Mouse (Mus musculus): ENCODE data around the gene Pdxk. TPM values are rescaled to one million over a fixed set of nuclear protein-coding genes. Genes with fewer than 3 reads are reported as not detected.

The Pdxk gene
- polyA plus RNA-seq, 1 experiment from 2014 or later: 13.0 TPM

DNA sequence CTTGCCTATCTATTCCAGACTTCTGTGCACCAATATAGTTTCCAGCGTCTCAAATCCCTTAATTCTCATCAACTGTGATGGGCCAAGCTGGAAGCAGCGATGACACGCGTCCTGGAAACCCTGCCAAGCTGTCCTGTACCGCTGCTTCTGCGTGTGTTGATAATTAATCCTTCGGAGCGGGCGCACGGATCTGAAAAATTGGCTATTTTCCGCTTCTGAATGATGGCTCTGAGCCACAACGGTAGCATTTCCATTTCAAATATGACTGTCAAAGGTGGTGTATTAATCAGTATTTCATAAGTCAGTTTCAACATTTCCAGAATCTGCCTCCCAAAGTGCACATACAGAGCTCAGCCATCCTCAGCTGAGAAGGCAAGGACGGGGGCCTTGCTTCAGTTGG, 8.1 kb downstream of the Pdxk start:
- Histone ChIP-seq H3K27ac (no peak overlapping the region), H3K36me3 (replicated peaks) (no peaks in the 10 kb centered on the region), H3K4me1 (peaks cover 44% of the 10 kb centered on the region), H3K27me3 (ENCODE audit: poor library complexity, severe bottlenecking) (no peaks in the 10 kb centered on the region), H3K9me3 (no peaks in the 10 kb centered on the region), H3K4me3 (no peak overlapping the region)
- DNase-seq (ENCODE audit: extremely low spot score, low spot score): no peak
- WGBS: 94% methylated on average over 13 of the region's 13 CpGs

DNA sequence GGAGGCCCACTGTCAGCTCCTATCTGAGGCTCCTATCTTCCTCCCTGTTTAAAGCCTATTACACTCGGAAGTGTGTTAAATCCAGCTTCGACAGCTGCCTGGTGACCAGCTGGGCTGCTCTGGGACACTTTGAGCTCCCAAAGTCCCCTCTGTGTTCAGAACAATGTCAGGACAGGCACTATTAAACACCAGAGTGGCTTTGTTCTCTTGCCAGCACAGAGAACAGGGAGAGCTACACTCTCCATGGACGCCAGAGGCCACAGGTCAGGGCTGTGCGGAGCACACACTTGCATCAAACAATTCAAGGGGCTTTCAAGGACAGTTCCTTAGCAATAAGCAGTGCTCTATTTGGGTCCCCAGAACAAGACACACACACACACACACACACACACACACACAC, 12.1 kb downstream of the Pdxk start:
- no peaks in the 10 kb centered on the region for H3K27me3 ChIP-seq (ENCODE audit: poor library complexity, severe bottlenecking)
- DNase-seq (ENCODE audit: extremely low spot score, low spot score): no peak
- H3K4me1 ChIP-seq: peaks cover 26% of the 10 kb centered on the region
- H3K9me3 ChIP-seq: no peaks in the 10 kb centered on the region
- no peak overlapping the region for H3K4me3 ChIP-seq
- peak overlapping the region; percentile 54; the same call in 1 of the 2 replicates for H3K27ac ChIP-seq
- 68% methylated on average over 4 of the region's 4 CpGs for WGBS
- peaks cover 31% of the 10 kb centered on the region for H3K36me3 ChIP-seq (replicated peaks)

- H3K4me1 ChIP-seq: peaks cover 23% of the 10 kb centered on the region
- 95% methylated on average over 5 of the region's 5 CpGs for WGBS
- no peaks in the 10 kb centered on the region for H3K27me3 ChIP-seq (ENCODE audit: poor library complexity, severe bottlenecking)
- no peak for DNase-seq (ENCODE audit: extremely low spot score, low spot score)
- H3K36me3 ChIP-seq (replicated peaks): peaks cover 47% of the 10 kb centered on the region
- H3K27ac ChIP-seq: no peak overlapping the region
- H3K4me3 ChIP-seq: no peak overlapping the region
- H3K9me3 ChIP-seq: no peaks in the 10 kb centered on the region
These were observed 14.0 kb downstream of the Pdxk start for GRCm38 (mm10) chr10:78450761-78451160.

DNA sequence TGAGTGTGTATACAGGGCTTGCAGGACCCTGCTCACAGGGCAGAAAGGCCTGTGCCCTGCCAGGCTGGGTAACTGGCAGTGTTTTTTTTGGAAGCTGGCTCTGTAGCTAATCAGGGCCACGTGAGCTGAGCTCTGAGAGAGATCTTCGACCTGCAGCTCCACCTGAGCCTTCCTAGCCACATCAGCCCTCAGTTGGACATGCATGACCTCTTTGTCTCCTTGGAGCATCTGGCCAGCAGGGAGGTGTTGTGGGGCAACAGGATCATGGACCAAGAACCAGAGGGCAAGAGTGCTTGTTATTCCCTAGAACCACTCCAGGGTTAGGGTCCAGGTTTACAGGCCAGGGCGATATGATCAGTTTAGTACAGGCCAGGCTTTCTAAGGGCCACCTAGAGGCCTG, 17.4 kb downstream of the Pdxk start:
- DNase-seq (ENCODE audit: extremely low spot score, low spot score): no peak
- H3K36me3 ChIP-seq (replicated peaks): peaks cover 72% of the 10 kb centered on the region
- no peaks in the 10 kb centered on the region for H3K9me3 ChIP-seq
- no peaks in the 10 kb centered on the region for H3K27me3 ChIP-seq (ENCODE audit: poor library complexity, severe bottlenecking)
- H3K4me1 ChIP-seq: peaks cover 4% of the 10 kb centered on the region
- no peak overlapping the region for H3K4me3 ChIP-seq
- 76% methylated on average over 3 of the region's 3 CpGs for WGBS
- no peak overlapping the region for H3K27ac ChIP-seq

DNA sequence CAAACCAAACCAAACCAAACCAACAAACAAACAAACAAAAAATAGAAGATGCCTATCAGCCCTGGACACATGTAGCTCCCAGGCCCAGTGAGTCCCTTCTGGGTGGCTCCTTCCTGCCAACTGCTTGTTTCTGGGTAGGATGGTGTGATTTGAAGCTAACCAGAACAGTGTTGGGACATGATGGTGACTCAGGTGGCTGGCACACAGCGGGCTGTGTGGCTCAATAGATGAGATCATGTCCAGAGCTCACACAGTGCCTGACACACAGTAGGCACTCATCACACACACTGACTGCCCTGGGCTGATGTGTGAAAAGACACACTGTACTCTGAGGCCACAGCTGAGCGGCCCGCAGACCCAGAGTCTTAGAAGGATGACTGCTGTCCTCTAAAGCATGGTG, 18.6 kb downstream of the Pdxk start:
- Histone ChIP-seq H3K9me3 (no peaks in the 10 kb centered on the region), H3K27me3 (ENCODE audit: poor library complexity, severe bottlenecking) (no peaks in the 10 kb centered on the region), H3K27ac (no peak overlapping the region), H3K36me3 (replicated peaks) (peaks cover 77% of the 10 kb centered on the region), H3K4me3 (no peak overlapping the region), H3K4me1 (no peaks in the 10 kb centered on the region)
- DNase-seq (ENCODE audit: extremely low spot score, low spot score): no peak
- 93% methylated on average over 3 of the region's 3 CpGs for WGBS

- WGBS: 96% methylated on average over 3 of the region's 3 CpGs
- Histone ChIP-seq H3K4me1 (no peaks in the 10 kb centered on the region), H3K36me3 (replicated peaks) (peaks cover 50% of the 10 kb centered on the region), H3K4me3 (no peak overlapping the region), H3K9me3 (no peaks in the 10 kb centered on the region), H3K27ac (no peak overlapping the region), H3K27me3 (ENCODE audit: poor library complexity, severe bottlenecking) (no peaks in the 10 kb centered on the region)
- no peak for DNase-seq (ENCODE audit: extremely low spot score, low spot score)
These were observed 22.5 kb downstream of the Pdxk start for GRCm38 (mm10) chr10:78442292-78442691.

DNA sequence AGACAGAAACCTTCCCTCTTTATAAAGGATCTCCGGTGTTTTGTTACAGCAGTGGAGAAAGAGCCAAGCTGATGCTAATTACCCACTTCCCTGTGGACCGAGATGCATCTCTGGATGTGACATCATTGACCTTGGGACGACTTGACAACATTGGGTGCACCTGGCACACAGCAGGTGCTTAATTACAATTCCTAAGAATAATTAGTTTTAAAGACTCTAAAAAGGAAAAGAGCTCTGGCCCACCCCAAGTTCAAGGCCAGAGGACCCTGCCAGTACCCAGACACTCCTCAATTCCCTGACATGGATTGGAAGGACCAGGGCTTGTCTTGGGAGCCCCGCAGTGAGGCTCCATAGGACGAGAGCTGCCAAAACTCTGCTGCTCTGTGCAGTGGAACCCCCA, 23.2 kb downstream of the Pdxk start:
- H3K9me3 ChIP-seq: no peaks in the 10 kb centered on the region
- 84% methylated on average over 5 of the region's 5 CpGs for WGBS
- no peak overlapping the region for H3K4me3 ChIP-seq
- DNase-seq (ENCODE audit: extremely low spot score, low spot score): no peak
- H3K36me3 ChIP-seq (replicated peaks): peaks cover 44% of the 10 kb centered on the region
- no peaks in the 10 kb centered on the region for H3K27me3 ChIP-seq (ENCODE audit: poor library complexity, severe bottlenecking)
- H3K4me1 ChIP-seq: no peaks in the 10 kb centered on the region
- no peak overlapping the region for H3K27ac ChIP-seq

- Histone ChIP-seq H3K36me3 (replicated peaks) (peaks cover 38% of the 10 kb centered on the region), H3K4me3 (no peak overlapping the region), H3K27me3 (ENCODE audit: poor library complexity, severe bottlenecking) (no peaks in the 10 kb centered on the region), H3K4me1 (no peaks in the 10 kb centered on the region), H3K27ac (no peak overlapping the region), H3K9me3 (no peaks in the 10 kb centered on the region)
- 66% methylated on average over 9 of the region's 9 CpGs for WGBS
- DNase-seq (ENCODE audit: extremely low spot score, low spot score): no peak
These were observed 24.0 kb downstream of the Pdxk start for GRCm38 (mm10) chr10:78440812-78441211.

- H3K36me3 ChIP-seq (replicated peaks): peaks cover 35% of the 10 kb centered on the region
- 94% methylated on average over 7 of the region's 7 CpGs for WGBS
These were observed 24.8 kb downstream of the Pdxk start for GRCm38 (mm10) chr10:78439990-78440389.

GRCm38 (mm10) chr10:78439550-78439949, 25.2 kb downstream of the Pdxk start:
- no peaks in the 10 kb centered on the region for H3K4me1 ChIP-seq
- no peak for DNase-seq (ENCODE audit: extremely low spot score, low spot score)
- no peaks in the 10 kb centered on the region for H3K27me3 ChIP-seq (ENCODE audit: poor library complexity, severe bottlenecking)
- 67% methylated on average over 5 of the region's 5 CpGs for WGBS
- H3K4me3 ChIP-seq: no peak overlapping the region
- H3K27ac ChIP-seq: no peak overlapping the region
- no peaks in the 10 kb centered on the region for H3K9me3 ChIP-seq
- peaks cover 31% of the 10 kb centered on the region for H3K36me3 ChIP-seq (replicated peaks)

More at GRCm38 (mm10) chr10:78439990-78440389, 24.8 kb downstream of the Pdxk start:
- H3K4me1 ChIP-seq: no peaks in the 10 kb centered on the region
- no peak for DNase-seq (ENCODE audit: extremely low spot score, low spot score)
- H3K27ac ChIP-seq: no peak overlapping the region
- no peaks in the 10 kb centered on the region for H3K9me3 ChIP-seq
- H3K27me3 ChIP-seq (ENCODE audit: poor library complexity, severe bottlenecking): no peaks in the 10 kb centered on the region
- H3K4me3 ChIP-seq: no peak overlapping the region

DNA sequence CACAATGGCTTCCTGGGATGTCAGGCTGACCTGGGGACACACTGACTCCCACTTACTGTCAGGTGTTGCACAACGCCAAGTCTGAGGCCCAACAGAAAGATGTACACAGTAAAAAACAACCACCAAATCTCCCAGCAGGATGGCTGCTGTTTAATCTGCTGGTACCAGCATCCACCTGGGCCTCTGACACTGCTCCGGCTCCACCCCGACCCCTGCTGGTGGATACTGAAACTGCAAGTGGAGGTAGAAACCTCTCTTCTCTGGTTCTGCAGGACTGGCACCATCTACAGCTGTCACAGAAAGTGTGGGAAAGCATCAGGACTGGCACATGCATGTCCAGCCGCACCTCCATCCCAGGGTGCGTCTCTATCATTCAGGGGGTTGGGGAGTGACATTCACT, 26.7 kb downstream of the Pdxk start:
- no peaks in the 10 kb centered on the region for H3K9me3 ChIP-seq
- no peak overlapping the region for H3K27ac ChIP-seq
- peak; percentile 76 for DNase-seq (ENCODE audit: extremely low spot score, low spot score)
- H3K4me3 ChIP-seq: no peak overlapping the region
- no peaks in the 10 kb centered on the region for H3K27me3 ChIP-seq (ENCODE audit: poor library complexity, severe bottlenecking)
- no peaks in the 10 kb centered on the region for H3K4me1 ChIP-seq
- H3K36me3 ChIP-seq (replicated peaks): peaks cover 19% of the 10 kb centered on the region
- WGBS: 15% methylated on average over 5 of the region's 5 CpGs

- DNase-seq (ENCODE audit: extremely low spot score, low spot score): no peak
- no peaks in the 10 kb centered on the region for H3K4me1 ChIP-seq
- no peaks in the 10 kb centered on the region for H3K27me3 ChIP-seq (ENCODE audit: poor library complexity, severe bottlenecking)
- H3K27ac ChIP-seq: no peak overlapping the region
- H3K4me3 ChIP-seq: no peak overlapping the region
- WGBS: 80% methylated on average over 3 of the region's 3 CpGs
- peaks cover 13% of the 10 kb centered on the region for H3K36me3 ChIP-seq (replicated peaks)
- H3K9me3 ChIP-seq: no peaks in the 10 kb centered on the region
These were observed 31.9 kb downstream of the Pdxk start for GRCm38 (mm10) chr10:78432853-78433252.

GRCm38 (mm10) chr10:78429776-78430175, 35.0 kb downstream of the Pdxk start:
- Histone ChIP-seq H3K27ac (no peak overlapping the region), H3K9me3 (no peaks in the 10 kb centered on the region), H3K27me3 (ENCODE audit: poor library complexity, severe bottlenecking) (no peaks in the 10 kb centered on the region), H3K4me3 (no peak overlapping the region), H3K36me3 (replicated peaks) (peaks cover 23% of the 10 kb centered on the region), H3K4me1 (peaks cover 18% of the 10 kb centered on the region)
- no peak for DNase-seq (ENCODE audit: extremely low spot score, low spot score)
- WGBS: 85% methylated on average over 2 of the region's 2 CpGs

- no peak for DNase-seq (ENCODE audit: extremely low spot score, low spot score)
- no peaks in the 10 kb centered on the region for H3K27me3 ChIP-seq (ENCODE audit: poor library complexity, severe bottlenecking)
- 86% methylated on average over 5 of the region's 5 CpGs for WGBS
These were observed 35.6 kb downstream of the Pdxk start for GRCm38 (mm10) chr10:78429180-78429579.

More at GRCm38 (mm10) chr10:78429180-78429579, 35.6 kb downstream of the Pdxk start:
- Histone ChIP-seq H3K4me3 (no peak overlapping the region), H3K36me3 (replicated peaks) (peaks cover 23% of the 10 kb centered on the region), H3K27ac (no peak overlapping the region), H3K4me1 (peaks cover 18% of the 10 kb centered on the region), H3K9me3 (no peaks in the 10 kb centered on the region)

Measured in forebrain, embryonic 10.5 days (tissue).